Mouse (Mus musculus) MEL (cell line): ENCODE measurements around the gene Atp8b4.

ENCODE experiments used
- CHD1 ChIP-seq: IDR thresholded peaks from 2 replicates; pipeline ENCODE4 v1.6.1; 2012; ENCODE audit warnings: low read depth, mild to moderate bottlenecking, inconsistent platforms, low read length, improper control_type of control experiment
- CHD2 ChIP-seq: IDR thresholded peaks from 2 replicates; pipeline ENCODE4 v1.6.1; 2011; ENCODE audit warnings: low read length, improper control_type of control experiment
- CTCF ChIP-seq, 3 experiments: IDR thresholded peaks in 2 of 3; conservative IDR thresholded peaks in 1 of 3; 2 replicates each; pipeline ENCODE4 v1.5.1; 2011 to 2012; ENCODE audit warnings: low read length in 3 of 3, low read depth in 2 of 3, mild to moderate bottlenecking in 2 of 3, improper control_type of control experiment in 1 of 3, inconsistent platforms in 1 of 3, mixed read lengths in 1 of 3, moderate library complexity in 1 of 3; ENCODE audit not compliant: control insufficient read depth in 1 of 3, insufficient read depth in 1 of 3, poor library complexity in 1 of 3, severe bottlenecking in 1 of 3
- GABPA ChIP-seq: IDR thresholded peaks from 2 replicates; pipeline ENCODE4 v1.6.1; 2012; ENCODE audit warnings: low read depth, mild to moderate bottlenecking, inconsistent platforms, low read length, improper control_type of control experiment, moderate library complexity
- GATA1 ChIP-seq: IDR thresholded peaks from 2 replicates; pipeline ENCODE4 v1.6.1; 2011; ENCODE audit warnings: low read depth, low read length, improper control_type of control experiment
- KAT2A ChIP-seq: conservative IDR thresholded peaks from 2 replicates; pipeline ENCODE4 v1.6.1; 2012; ENCODE audit warnings: low read depth, low read length, improper control_type of control experiment, inconsistent platforms
- MYC ChIP-seq: IDR thresholded peaks from 2 replicates; pipeline ENCODE4 v1.6.1; 2011; ENCODE audit warnings: low read depth, mild to moderate bottlenecking, low read length, improper control_type of control experiment, moderate library complexity
- POLR2A ChIP-seq, 2 experiments: IDR thresholded peaks; 2 replicates each; pipeline ENCODE4 v1.6.1; 2011 to 2012; ENCODE audit warnings: low read length in 2 of 2, mild to moderate bottlenecking in 2 of 2, control low read depth in 1 of 2, improper control_type of control experiment in 1 of 2, low read depth in 1 of 2, moderate library complexity in 1 of 2; ENCODE audit not compliant: control insufficient read depth in 1 of 2, insufficient read depth in 1 of 2, poor library complexity in 1 of 2
- TAL1 ChIP-seq: IDR thresholded peaks from 2 replicates; pipeline ENCODE4 v1.6.1; 2012; ENCODE audit warnings: mild to moderate bottlenecking, inconsistent platforms, low read length, moderate library complexity, mixed read lengths
- USF2 ChIP-seq, 2 experiments: IDR thresholded peaks; 2 replicates each; pipeline ENCODE4 v1.6.1; 2011 to 2012; ENCODE audit warnings: improper control_type of control experiment in 2 of 2, low read length in 2 of 2, borderline replicate concordance in 1 of 2, inconsistent platforms in 1 of 2, low read depth in 1 of 2, mild to moderate bottlenecking in 1 of 2; ENCODE audit not compliant: insufficient read depth in 1 of 2
- ZNF384 ChIP-seq: IDR thresholded peaks from 2 replicates; pipeline ENCODE4 v1.6.1; 2012; ENCODE audit warnings: low read depth, mild to moderate bottlenecking, inconsistent platforms, low read length, improper control_type of control experiment

DNA sequence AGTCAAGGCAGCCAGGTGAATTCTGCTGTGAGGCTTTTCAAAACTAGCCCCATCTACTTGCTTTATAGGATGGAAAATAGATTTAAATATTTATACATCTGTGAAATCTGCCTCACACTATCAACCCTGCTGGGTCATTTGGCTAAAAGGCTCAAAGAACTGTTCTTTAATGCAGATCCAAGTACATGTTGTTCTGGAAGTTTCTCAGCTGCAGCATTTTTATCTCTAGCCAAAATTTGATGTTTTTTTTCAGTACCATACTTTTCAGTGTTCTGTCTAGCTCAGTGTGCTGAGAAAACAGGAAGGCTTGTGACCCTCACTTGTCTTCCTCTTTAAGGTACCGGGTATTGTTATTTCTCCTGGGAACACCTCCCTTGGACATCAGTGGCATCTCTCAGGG lies 65.8 kb downstream of the Atp8b4 start:
- TF ChIP-seq CTCF (IDR thresholded peaks at IDR 0.05 in 2 of 3, conservative IDR thresholded peaks at IDR 0.05 in 1 of 3; ENCODE audit: control insufficient read depth in 1 of 3, insufficient read depth in 1 of 3, low read depth in 2 of 3, low read length in 3 of 3, poor library complexity in 1 of 3, severe bottlenecking in 1 of 3) (no peak), POLR2A (IDR thresholded peaks at IDR 0.05; ENCODE audit: control insufficient read depth in 1 of 2, insufficient read depth in 1 of 2, low read depth in 1 of 2, low read length in 2 of 2, poor library complexity in 1 of 2) (no peak), ZNF384 (no peak), CHD1 (no peak), GATA1 (no peak), TAL1 (no peak), KAT2A (no peak), MYC (no peak), CHD2 (no peak), GABPA (no peak), USF2 (IDR thresholded peaks at IDR 0.05; ENCODE audit: borderline replicate concordance in 1 of 2, insufficient read depth in 1 of 2, low read depth in 1 of 2, low read length in 2 of 2) (no peak)
